Mouse (Mus musculus): ENCODE results near the gene Gm826. TPM values are rescaled to one million over a fixed set of nuclear protein-coding genes. Genes with fewer than 3 reads are reported as not detected.

Gm826 gene
- polyA plus RNA-seq, 1 experiment from 2014 or later, result not detected

- under 1% methylated on average over 87 of the region's 95 CpGs for WGBS
- H3K4me3 ChIP-seq (ENCODE audit: low read depth, low read length), result peak overlapping the region; percentile 41
- peak overlapping the region; percentile 18 for H3K27ac ChIP-seq (ENCODE audit: low read depth, low read length)
- H3K9me3 ChIP-seq (ENCODE audit: control insufficient read depth, low read length), result no peaks in the 10 kb centered on the region
- peaks cover 15% of the 10 kb centered on the region; the same call in 1 of the 2 replicates for H3K4me1 ChIP-seq (ENCODE audit: control insufficient read depth, insufficient read depth, low read length)
- ATAC-seq (ENCODE audit: low read depth), result peak; percentile 12
- peak overlapping the region; percentile 95 for H3K4me2 ChIP-seq (ENCODE audit: low read depth, low read length)
- H3K9ac ChIP-seq (replicated peaks; ENCODE audit: low read depth, low read length), result peak overlapping the region; percentile 58
- H3K27me3 ChIP-seq (ENCODE audit: control insufficient read depth, insufficient read depth, low read length), result peaks cover 64% of the 10 kb centered on the region
- H3K36me3 ChIP-seq (ENCODE audit: control insufficient read depth, insufficient read depth, low read length), result no peaks in the 10 kb centered on the region
Measured at GRCm38 (mm10) chr2:160366111-160366979, 32.4 kb upstream of the Gm826 start.

GRCm38 (mm10) chr2:160365107-160365911 lies 31.3 kb upstream of the Gm826 start:
- no peaks in the 10 kb centered on the region for H3K36me3 ChIP-seq (ENCODE audit: control insufficient read depth, insufficient read depth, low read length)
- H3K9me3 ChIP-seq (ENCODE audit: control insufficient read depth, low read length), result no peaks in the 10 kb centered on the region
- WGBS, result under 1% methylated on average over 50 of the region's 50 CpGs
- no peak overlapping the region for H3K27ac ChIP-seq (ENCODE audit: low read depth, low read length)
- H3K4me2 ChIP-seq (ENCODE audit: low read depth, low read length), result peak overlapping the region; percentile 95
- peaks cover 15% of the 10 kb centered on the region; the same call in 1 of the 2 replicates for H3K4me1 ChIP-seq (ENCODE audit: control insufficient read depth, insufficient read depth, low read length)
- ATAC-seq (ENCODE audit: low read depth), result no peak
- H3K27me3 ChIP-seq (ENCODE audit: control insufficient read depth, insufficient read depth, low read length), result peaks cover 55% of the 10 kb centered on the region
- H3K9ac ChIP-seq (replicated peaks; ENCODE audit: low read depth, low read length), result peak overlapping the region; percentile 58
- H3K4me3 ChIP-seq (ENCODE audit: low read depth, low read length), result peak overlapping the region; percentile 41

GRCm38 (mm10) chr2:160364666-160365065 lies 30.7 kb upstream of the Gm826 start:
- peaks cover 15% of the 10 kb centered on the region; the same call in 1 of the 2 replicates for H3K4me1 ChIP-seq (ENCODE audit: control insufficient read depth, insufficient read depth, low read length)
- no peaks in the 10 kb centered on the region for H3K36me3 ChIP-seq (ENCODE audit: control insufficient read depth, insufficient read depth, low read length)
- no peak overlapping the region for H3K27ac ChIP-seq (ENCODE audit: low read depth, low read length)
- H3K4me2 ChIP-seq (ENCODE audit: low read depth, low read length), result peak overlapping the region; percentile 95
- WGBS, result 1% methylated on average over 12 of the region's 12 CpGs
- H3K27me3 ChIP-seq (ENCODE audit: control insufficient read depth, insufficient read depth, low read length), result peaks cover 55% of the 10 kb centered on the region
- H3K9me3 ChIP-seq (ENCODE audit: control insufficient read depth, low read length), result no peaks in the 10 kb centered on the region
- peak overlapping the region; percentile 16; the same call in 1 of the 2 replicates for H3K9ac ChIP-seq (replicated peaks; ENCODE audit: low read depth, low read length)
- peak overlapping the region; percentile 41 for H3K4me3 ChIP-seq (ENCODE audit: low read depth, low read length)
- ATAC-seq (ENCODE audit: low read depth), result no peak

GRCm38 (mm10) chr2:160364128-160364650 lies 30.2 kb upstream of the Gm826 start:
- H3K4me1 ChIP-seq (ENCODE audit: control insufficient read depth, insufficient read depth, low read length), result peaks cover 14% of the 10 kb centered on the region; the same call in 1 of the 2 replicates
- WGBS, result 1% methylated on average over 9 of the region's 9 CpGs

GRCm38 (mm10) chr2:160363201-160363600 lies 29.2 kb upstream of the Gm826 start:
- Histone ChIP-seq H3K4me1 (ENCODE audit: control insufficient read depth, insufficient read depth, low read length) (0 out of 2 replicates have a peak, but pooled peaks cover 8% of the 10 kb centered on the region), H3K27me3 (ENCODE audit: control insufficient read depth, insufficient read depth, low read length) (peaks cover 56% of the 10 kb centered on the region), H3K4me2 (ENCODE audit: low read depth, low read length) (no peak overlapping the region), H3K9ac (replicated peaks; ENCODE audit: low read depth, low read length) (no peak overlapping the region), H3K4me3 (ENCODE audit: low read depth, low read length) (no peak overlapping the region), H3K36me3 (ENCODE audit: control insufficient read depth, insufficient read depth, low read length) (no peaks in the 10 kb centered on the region), H3K9me3 (ENCODE audit: control insufficient read depth, low read length) (no peaks in the 10 kb centered on the region), H3K27ac (ENCODE audit: low read depth, low read length) (no peak overlapping the region)
- 28% methylated on average over 4 of the region's 4 CpGs for WGBS
- ATAC-seq (ENCODE audit: low read depth), result no peak

More at GRCm38 (mm10) chr2:160364128-160364650, 30.2 kb upstream of the Gm826 start:
- ATAC-seq (ENCODE audit: low read depth), result no peak
- peak overlapping the region; percentile 95; the same call in 1 of the 2 replicates for H3K4me2 ChIP-seq (ENCODE audit: low read depth, low read length)
- no peak overlapping the region for H3K27ac ChIP-seq (ENCODE audit: low read depth, low read length)
- H3K9me3 ChIP-seq (ENCODE audit: control insufficient read depth, low read length), result no peaks in the 10 kb centered on the region
- peak overlapping the region; percentile 16; the same call in 1 of the 2 replicates for H3K9ac ChIP-seq (replicated peaks; ENCODE audit: low read depth, low read length)
- peaks cover 55% of the 10 kb centered on the region for H3K27me3 ChIP-seq (ENCODE audit: control insufficient read depth, insufficient read depth, low read length)
- peak overlapping the region; percentile 41 for H3K4me3 ChIP-seq (ENCODE audit: low read depth, low read length)
- no peaks in the 10 kb centered on the region for H3K36me3 ChIP-seq (ENCODE audit: control insufficient read depth, insufficient read depth, low read length)

- no peak overlapping the region for H3K4me2 ChIP-seq (ENCODE audit: low read depth, low read length)
- no peak overlapping the region for H3K27ac ChIP-seq (ENCODE audit: low read depth, low read length)
- no peak overlapping the region for H3K4me3 ChIP-seq (ENCODE audit: low read depth, low read length)
- ATAC-seq (ENCODE audit: low read depth), result no peak
- 13% methylated on average over 16 of the region's 16 CpGs for WGBS
- no peaks in the 10 kb centered on the region for H3K36me3 ChIP-seq (ENCODE audit: control insufficient read depth, insufficient read depth, low read length)
- H3K27me3 ChIP-seq (ENCODE audit: control insufficient read depth, insufficient read depth, low read length), result peaks cover 53% of the 10 kb centered on the region
- H3K4me1 ChIP-seq (ENCODE audit: control insufficient read depth, insufficient read depth, low read length), result 0 out of 2 replicates have a peak, but pooled peaks cover 8% of the 10 kb centered on the region
- no peaks in the 10 kb centered on the region for H3K9me3 ChIP-seq (ENCODE audit: control insufficient read depth, low read length)
- no peak overlapping the region for H3K9ac ChIP-seq (replicated peaks; ENCODE audit: low read depth, low read length)
Measured at GRCm38 (mm10) chr2:160361442-160362121, 27.6 kb upstream of the Gm826 start.

- Histone ChIP-seq H3K9ac (replicated peaks; ENCODE audit: low read depth, low read length) (no peak overlapping the region), H3K27ac (ENCODE audit: low read depth, low read length) (no peak overlapping the region), H3K4me3 (ENCODE audit: low read depth, low read length) (no peak overlapping the region), H3K4me1 (ENCODE audit: control insufficient read depth, insufficient read depth, low read length) (0 out of 2 replicates have a peak, but pooled peaks cover 3% of the 10 kb centered on the region), H3K9me3 (ENCODE audit: control insufficient read depth, low read length) (no peaks in the 10 kb centered on the region), H3K4me2 (ENCODE audit: low read depth, low read length) (no peak overlapping the region), H3K36me3 (ENCODE audit: control insufficient read depth, insufficient read depth, low read length) (no peaks in the 10 kb centered on the region), H3K27me3 (ENCODE audit: control insufficient read depth, insufficient read depth, low read length) (peaks cover 48% of the 10 kb centered on the region)
- WGBS, result 10% methylated on average over 8 of the region's 8 CpGs
- ATAC-seq (ENCODE audit: low read depth), result no peak
Measured at GRCm38 (mm10) chr2:160360234-160360874, 26.4 kb upstream of the Gm826 start.

GRCm38 (mm10) chr2:160358896-160359295 lies 24.9 kb upstream of the Gm826 start:
- Histone ChIP-seq H3K4me1 (ENCODE audit: control insufficient read depth, insufficient read depth, low read length) (no peaks in the 10 kb centered on the region), H3K9me3 (ENCODE audit: control insufficient read depth, low read length) (no peaks in the 10 kb centered on the region), H3K27ac (ENCODE audit: low read depth, low read length) (no peak overlapping the region), H3K4me3 (ENCODE audit: low read depth, low read length) (no peak overlapping the region), H3K9ac (replicated peaks; ENCODE audit: low read depth, low read length) (no peak overlapping the region), H3K27me3 (ENCODE audit: control insufficient read depth, insufficient read depth, low read length) (peaks cover 40% of the 10 kb centered on the region), H3K4me2 (ENCODE audit: low read depth, low read length) (no peak overlapping the region), H3K36me3 (ENCODE audit: control insufficient read depth, insufficient read depth, low read length) (no peaks in the 10 kb centered on the region)
- 8% methylated on average over 4 of the region's 4 CpGs for WGBS
- ATAC-seq (ENCODE audit: low read depth), result no peak

All from neural tube, embryonic 14.5 days (tissue).